Mouse (Mus musculus) spleen, adult 18-20 months (tissue): ENCODE measurements around the gene Magi1.

Experiments
- DNase-seq, 2 experiments: peaks; one replicate each; pipeline ENCODE4 v3.0.0; 2022; ENCODE audit warnings: mixed read lengths in 2 of 2

The Magi1 gene

GRCm38 (mm10) chr6:93946612-93947011, 337.1 kb downstream of the Magi1 start:
- DNase-seq, result no peak

DNA sequence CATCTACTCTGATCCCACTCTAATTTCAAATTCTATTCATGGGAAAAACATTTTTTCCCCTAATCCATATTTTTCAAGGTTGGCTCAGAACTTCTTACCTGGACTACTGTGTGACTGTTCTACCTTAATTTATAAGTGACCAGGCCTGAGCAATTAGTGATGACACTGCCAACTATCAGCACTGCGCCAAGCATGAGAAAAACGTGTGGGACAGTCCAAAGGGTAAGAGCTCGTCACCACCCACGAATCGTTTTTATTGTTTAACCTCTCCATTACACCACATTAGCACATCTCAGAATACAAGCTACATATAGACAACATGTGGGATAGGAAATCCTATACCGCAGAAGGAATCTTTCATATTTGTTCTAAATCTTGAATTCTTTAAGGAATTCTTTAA, 347.4 kb downstream of the Magi1 start:
- no peak for DNase-seq

GRCm38 (mm10) chr6:93935793-93936192, 347.9 kb downstream of the Magi1 start:
- no peak for DNase-seq

DNA sequence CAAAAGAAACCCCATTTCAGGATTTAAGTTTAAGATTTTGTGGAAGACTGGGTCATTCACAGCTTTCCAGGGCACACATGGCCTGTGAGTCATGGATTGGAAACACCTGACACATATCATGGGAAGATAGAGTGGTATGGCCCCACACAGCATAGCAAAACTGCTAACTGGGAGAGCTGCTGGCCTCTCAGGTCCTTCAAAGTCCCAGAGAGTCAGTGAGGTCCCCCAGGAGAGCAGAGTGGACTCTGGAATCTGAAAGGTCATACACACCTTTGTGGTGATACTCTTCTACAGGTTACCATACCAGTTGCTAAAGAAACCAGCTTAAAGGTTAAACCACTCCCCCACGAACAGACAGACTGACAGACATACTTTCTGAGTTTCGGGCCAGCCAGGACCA, 349.0 kb downstream of the Magi1 start:
- DNase-seq, result no peak

DNA sequence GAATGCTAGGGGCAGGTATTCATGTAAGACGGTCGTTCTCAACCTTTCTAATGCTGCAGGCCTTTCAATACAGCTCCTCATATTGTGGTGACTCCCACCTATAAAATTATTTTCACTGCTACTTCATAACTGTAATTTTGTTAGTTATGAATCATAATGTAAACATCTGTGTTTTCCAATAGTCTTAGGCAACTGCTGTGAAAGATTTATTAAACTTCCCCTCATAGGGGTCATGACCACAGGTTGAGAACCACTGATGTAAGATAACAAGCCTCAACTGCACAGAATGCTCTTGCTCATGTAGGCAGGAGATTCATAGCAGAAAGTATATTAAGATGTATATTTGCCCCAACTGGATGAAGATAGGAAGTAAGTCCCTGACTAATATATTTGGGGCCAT, 359.1 kb downstream of the Magi1 start:
- no peak for DNase-seq

GRCm38 (mm10) chr6:93923972-93924371, 359.7 kb downstream of the Magi1 start:
- no peak for DNase-seq

DNA sequence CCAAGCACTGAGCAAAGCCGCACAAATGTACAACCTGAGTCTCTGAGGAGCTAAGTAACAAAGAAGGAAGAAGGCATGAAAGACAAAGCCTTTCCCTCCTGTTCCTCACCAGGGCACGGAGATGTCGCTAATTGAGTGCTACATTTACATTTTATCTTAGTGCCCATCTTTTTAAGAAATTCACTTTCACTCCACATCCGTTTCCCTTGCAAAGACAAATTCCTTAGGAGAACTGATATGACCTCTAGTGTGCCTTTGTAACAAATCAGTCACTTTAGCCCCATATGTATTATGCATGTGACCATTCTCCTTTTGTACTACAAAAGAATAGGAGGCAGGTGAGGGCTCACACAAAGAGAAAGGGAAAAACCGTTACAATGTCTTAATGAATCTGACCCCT, 360.4 kb downstream of the Magi1 start:
- DNase-seq, result no peak

DNA sequence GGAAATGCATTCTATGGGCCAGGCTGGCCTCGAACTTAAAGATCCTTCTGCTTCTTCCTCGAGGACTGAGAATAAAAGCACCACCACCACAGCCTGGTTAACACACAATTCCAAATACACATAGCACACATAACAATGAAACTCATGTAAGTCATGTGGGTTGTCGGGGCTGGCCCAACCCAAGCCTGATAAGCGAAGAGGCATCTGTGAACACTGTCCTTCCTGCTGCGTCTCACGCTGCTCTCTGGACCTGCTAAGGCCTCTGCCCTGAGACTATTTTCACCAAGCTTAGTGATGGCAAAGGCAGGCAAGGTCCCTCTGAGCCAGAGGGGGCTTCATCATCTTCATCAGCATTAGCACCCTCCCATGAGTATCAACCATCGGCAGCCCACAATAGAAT, 360.8 kb downstream of the Magi1 start:
- no peak for DNase-seq

DNA sequence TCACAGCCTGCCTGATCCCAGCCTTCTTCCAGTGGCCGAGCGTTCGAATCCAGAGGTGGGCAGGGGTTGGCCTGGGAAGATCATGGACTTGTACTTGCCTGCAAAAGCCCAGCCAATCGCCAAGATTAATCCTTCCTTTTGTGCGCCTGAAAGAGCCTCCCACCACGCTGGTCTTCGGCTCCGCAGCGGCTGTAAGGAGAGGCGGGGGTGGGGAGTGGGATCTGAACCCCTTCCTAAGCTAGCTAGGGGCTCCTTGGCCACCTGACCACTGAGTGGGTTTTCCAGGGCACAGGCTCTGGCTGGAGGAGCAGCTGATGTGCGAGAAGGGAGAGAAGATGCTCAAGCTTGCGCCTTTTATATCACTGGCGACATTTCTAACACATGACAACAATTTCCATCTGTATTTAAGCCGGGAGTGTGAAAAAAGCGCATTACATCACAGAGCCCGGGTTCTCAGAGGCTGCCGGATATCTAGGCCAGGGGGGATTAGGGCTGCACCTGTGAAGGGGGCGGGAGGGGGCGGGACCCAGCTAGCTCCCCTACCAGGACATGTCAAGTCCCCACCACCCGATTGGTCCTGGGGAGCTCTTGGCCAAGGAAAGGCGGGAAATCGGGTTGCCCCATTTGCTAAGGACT, 370.4 kb downstream of the Magi1 start:
- DNase-seq, result no peak

GRCm38 (mm10) chr6:93912582-93913225, 371.0 kb downstream of the Magi1 start:
- no peak for DNase-seq

DNA sequence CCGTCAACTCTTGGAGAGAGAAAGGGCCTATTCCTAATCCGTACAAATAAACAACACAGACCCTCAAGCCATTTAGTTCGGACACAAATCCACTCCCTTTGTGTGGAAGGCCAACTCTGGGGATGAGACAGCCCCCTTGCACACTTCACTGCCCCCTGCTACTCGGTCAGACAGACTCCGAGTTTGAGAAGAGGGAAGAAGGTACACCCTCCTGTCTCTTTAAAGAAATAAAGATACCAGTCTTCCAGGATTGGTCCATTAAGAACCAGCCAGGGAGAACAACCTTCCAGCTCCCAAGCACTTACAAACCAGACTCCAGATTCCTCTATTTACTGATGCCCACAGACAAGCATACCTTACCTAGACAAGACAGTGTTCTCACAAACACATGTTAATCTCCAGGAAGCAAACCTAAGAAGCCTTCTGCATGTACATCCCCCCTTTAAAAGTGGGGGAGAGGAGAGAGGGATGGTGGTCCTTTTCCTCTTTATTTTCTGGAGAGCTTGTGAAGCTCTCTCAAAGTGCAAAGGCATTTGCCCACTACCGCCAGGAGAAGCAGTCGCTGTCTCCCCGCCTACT, 371.6 kb downstream of the Magi1 start:
- DNase-seq, result no peak

DNA sequence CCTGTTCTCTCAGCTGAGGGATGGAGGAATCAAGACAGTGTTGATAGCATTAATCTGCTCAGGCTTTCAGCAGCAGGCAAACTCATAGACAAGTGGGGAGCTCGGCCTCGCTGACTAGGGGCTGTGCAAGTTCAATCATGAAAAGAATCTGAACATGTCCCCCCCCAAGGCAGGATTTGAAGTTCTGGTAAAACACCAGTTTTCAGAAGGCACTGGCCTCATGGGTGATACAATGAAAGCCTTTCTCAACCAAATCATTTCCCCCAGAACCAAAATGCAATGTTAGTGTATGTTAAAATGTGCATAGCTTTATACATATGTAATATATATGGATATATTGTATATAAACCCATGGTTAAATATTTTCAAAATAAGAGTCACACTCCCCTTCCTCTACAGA, 372.3 kb downstream of the Magi1 start:
- DNase-seq, result no peak

DNA sequence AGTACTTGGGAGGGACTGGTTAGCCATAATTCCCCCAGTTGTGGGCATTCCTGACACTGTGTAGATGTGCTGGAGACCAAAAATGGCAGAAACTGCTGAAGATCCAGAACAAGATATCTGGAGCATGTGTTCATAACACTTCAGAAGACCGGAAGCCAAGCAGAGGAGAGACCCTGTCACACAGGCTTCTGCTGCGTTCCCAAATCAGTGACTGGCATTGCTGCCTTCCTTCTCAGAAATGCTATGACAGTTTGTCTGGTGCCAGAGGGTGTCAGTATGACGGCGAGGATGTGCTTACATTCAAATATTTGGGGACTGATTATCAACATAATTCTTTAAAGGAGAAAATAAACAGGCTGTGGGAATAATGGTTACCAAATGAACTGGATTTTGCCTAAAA, 373.7 kb downstream of the Magi1 start:
- DNase-seq, result no peak

GRCm38 (mm10) chr6:93904987-93905386, 378.7 kb downstream of the Magi1 start:
- no peak for DNase-seq

- no peak for DNase-seq
These were observed 381.5 kb downstream of the Magi1 start for GRCm38 (mm10) chr6:93902239-93902638.

GRCm38 (mm10) chr6:93901408-93901807, 382.3 kb downstream of the Magi1 start:
- DNase-seq, result no peak

DNA sequence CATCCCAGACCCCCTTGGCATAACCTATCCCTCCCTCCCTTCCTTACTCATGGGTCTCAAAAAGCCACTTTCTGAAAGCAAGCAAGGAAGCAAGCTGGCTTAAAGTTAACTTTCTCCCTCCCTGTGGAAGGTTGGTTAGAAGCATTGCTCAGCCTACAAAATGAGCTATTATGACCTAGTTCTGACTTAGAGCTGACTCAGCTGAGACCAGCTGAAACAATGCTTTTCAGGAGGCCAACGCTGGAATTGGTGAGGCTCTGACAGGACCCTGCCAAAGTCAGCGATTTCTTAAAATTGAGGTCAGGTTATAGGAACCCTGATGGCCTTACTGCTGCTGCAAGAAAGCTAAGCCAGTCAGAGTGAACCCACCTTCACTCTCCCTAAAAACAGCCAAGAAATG, 386.2 kb downstream of the Magi1 start:
- DNase-seq, result no peak

- DNase-seq, result no peak
These were observed 388.0 kb downstream of the Magi1 start for GRCm38 (mm10) chr6:93895721-93896120.

DNA sequence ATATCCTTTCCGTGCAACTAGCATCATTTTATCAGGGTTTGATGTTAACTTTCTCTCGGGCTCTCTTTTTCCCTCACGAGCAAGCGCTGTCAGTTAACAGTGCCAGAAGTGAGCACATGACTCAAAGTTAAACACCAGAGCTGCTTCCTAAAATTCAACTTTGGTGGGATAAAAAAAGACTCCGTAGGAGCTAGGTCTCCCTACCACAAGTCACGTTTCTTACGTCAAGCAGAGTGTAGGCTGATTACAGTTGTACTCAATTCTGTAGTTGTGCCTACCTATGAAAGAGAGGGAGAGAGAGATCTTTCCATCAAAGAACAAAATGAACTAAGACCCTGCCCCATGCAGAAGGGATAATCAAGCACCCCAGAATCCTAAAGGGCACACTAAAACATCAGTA, 389.8 kb downstream of the Magi1 start:
- DNase-seq, result no peak

- no peak for DNase-seq
These were observed 390.8 kb downstream of the Magi1 start for GRCm38 (mm10) chr6:93892922-93893321.

GRCm38 (mm10) chr6:93890011-93890410, 393.7 kb downstream of the Magi1 start:
- no peak for DNase-seq

- no peak for DNase-seq
These were observed 406.4 kb downstream of the Magi1 start for GRCm38 (mm10) chr6:93877337-93877736.

DNA sequence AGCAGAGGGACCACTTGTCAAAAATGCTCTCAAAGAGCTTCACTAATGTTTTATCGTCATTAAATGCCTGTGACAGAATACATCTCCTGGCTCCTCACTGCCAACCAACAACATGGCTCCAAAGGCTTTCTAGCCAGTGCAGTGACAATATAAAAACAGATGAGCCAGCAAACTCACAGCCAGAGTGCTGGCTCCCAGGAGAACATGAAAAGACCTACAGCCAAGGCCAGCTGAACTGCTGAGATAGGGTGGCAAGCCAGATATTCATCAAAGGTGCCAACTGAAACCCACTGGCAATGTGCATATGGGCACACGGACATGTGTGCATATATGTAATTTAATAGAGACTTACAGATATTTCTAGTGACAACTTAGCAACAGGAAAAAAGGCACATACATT, 408.8 kb downstream of the Magi1 start:
- DNase-seq, result no peak

DNA sequence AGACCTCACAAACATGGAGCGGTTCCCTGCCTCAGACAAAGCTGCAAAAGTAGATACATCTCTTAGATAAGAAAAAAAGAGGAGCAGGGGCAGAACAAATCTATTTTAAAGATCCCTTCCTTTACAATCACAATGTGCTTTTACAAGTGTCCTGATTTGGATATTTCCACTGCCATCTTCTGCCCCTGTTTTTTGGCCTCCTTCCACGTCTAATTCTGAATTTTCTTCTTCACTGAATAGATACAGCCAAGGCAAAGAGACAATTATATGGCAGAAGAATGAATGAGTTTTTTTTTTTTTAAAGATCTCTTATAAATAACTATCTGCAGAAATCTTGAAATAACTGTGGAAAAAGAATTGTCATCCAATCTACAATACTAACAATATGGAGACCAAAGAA, 409.3 kb downstream of the Magi1 start:
- DNase-seq, result no peak

- DNase-seq, result no peak
These were observed 410.2 kb downstream of the Magi1 start for GRCm38 (mm10) chr6:93873536-93873935.
